Mouse (Mus musculus): ENCODE results near the gene Myh3. TPM values are rescaled to one million over a fixed set of nuclear protein-coding genes. Genes with fewer than 3 reads are reported as not detected.

Myh3 gene
- polyA plus RNA-seq, 1 experiment from 2014 or later = 0.38 TPM

- H3K9me3 ChIP-seq (ENCODE audit: control insufficient read depth, low read length) = no peaks in the 10 kb centered on the region
- no peak for ATAC-seq (replicated peaks; ENCODE audit: low FRiP score)
- H3K4me3 ChIP-seq (ENCODE audit: low read depth, low read length) = no peak overlapping the region
- no peak overlapping the region for H3K9ac ChIP-seq (ENCODE audit: low read depth, low read length)
- no peak for DNase-seq (ENCODE audit: low spot score)
- no peaks in the 10 kb centered on the region for H3K4me1 ChIP-seq (replicated peaks; ENCODE audit: control insufficient read depth, insufficient read depth, low read length)
- no peak overlapping the region for H3K27ac ChIP-seq (ENCODE audit: low read depth, low read length)
- WGBS = 81% methylated on average over 12 of the region's 12 CpGs
- H3K4me2 ChIP-seq = no peak overlapping the region
- no peaks in the 10 kb centered on the region for H3K27me3 ChIP-seq (replicated peaks; ENCODE audit: control insufficient read depth, insufficient read depth, low read length)
- no peaks in the 10 kb centered on the region for H3K36me3 ChIP-seq (ENCODE audit: control insufficient read depth, insufficient read depth, low read length)
Measured at GRCm38 (mm10) chr11:67114901-67115300, 36.8 kb downstream of the Myh3 start.

GRCm38 (mm10) chr11:67116725-67117124 lies 38.6 kb downstream of the Myh3 start:
- ATAC-seq (replicated peaks; ENCODE audit: low FRiP score) (no peak), DNase-seq (ENCODE audit: low spot score) (no peak)
- 66% methylated on average over 5 of the region's 5 CpGs for WGBS
- Histone ChIP-seq H3K9ac (ENCODE audit: low read depth, low read length) (no peak overlapping the region), H3K36me3 (ENCODE audit: control insufficient read depth, insufficient read depth, low read length) (no peaks in the 10 kb centered on the region), H3K27ac (ENCODE audit: low read depth, low read length) (no peak overlapping the region), H3K27me3 (replicated peaks; ENCODE audit: control insufficient read depth, insufficient read depth, low read length) (no peaks in the 10 kb centered on the region), H3K4me2 (no peak overlapping the region), H3K4me3 (ENCODE audit: low read depth, low read length) (no peak overlapping the region), H3K4me1 (replicated peaks; ENCODE audit: control insufficient read depth, insufficient read depth, low read length) (no peaks in the 10 kb centered on the region), H3K9me3 (ENCODE audit: control insufficient read depth, low read length) (no peaks in the 10 kb centered on the region)

- Histone ChIP-seq H3K4me1 (replicated peaks; ENCODE audit: control insufficient read depth, insufficient read depth, low read length) (no peaks in the 10 kb centered on the region), H3K27ac (ENCODE audit: low read depth, low read length) (no peak overlapping the region), H3K36me3 (ENCODE audit: control insufficient read depth, insufficient read depth, low read length) (no peaks in the 10 kb centered on the region), H3K4me2 (no peak overlapping the region), H3K9ac (ENCODE audit: low read depth, low read length) (no peak overlapping the region), H3K9me3 (ENCODE audit: control insufficient read depth, low read length) (no peaks in the 10 kb centered on the region), H3K4me3 (ENCODE audit: low read depth, low read length) (no peak overlapping the region), H3K27me3 (replicated peaks; ENCODE audit: control insufficient read depth, insufficient read depth, low read length) (no peaks in the 10 kb centered on the region)
- DNase-seq (ENCODE audit: low spot score) (no peak), ATAC-seq (replicated peaks; ENCODE audit: low FRiP score) (no peak)
- 47% methylated on average over 4 of the region's 4 CpGs for WGBS
Measured at GRCm38 (mm10) chr11:67119539-67120070, 41.5 kb downstream of the Myh3 start.

GRCm38 (mm10) chr11:67120697-67121294 lies 42.7 kb downstream of the Myh3 start:
- Histone ChIP-seq H3K4me2 (no peak overlapping the region), H3K4me3 (ENCODE audit: low read depth, low read length) (no peak overlapping the region), H3K27ac (ENCODE audit: low read depth, low read length) (no peak overlapping the region), H3K4me1 (replicated peaks; ENCODE audit: control insufficient read depth, insufficient read depth, low read length) (no peaks in the 10 kb centered on the region), H3K9me3 (ENCODE audit: control insufficient read depth, low read length) (no peaks in the 10 kb centered on the region), H3K27me3 (replicated peaks; ENCODE audit: control insufficient read depth, insufficient read depth, low read length) (no peaks in the 10 kb centered on the region), H3K9ac (ENCODE audit: low read depth, low read length) (no peak overlapping the region), H3K36me3 (ENCODE audit: control insufficient read depth, insufficient read depth, low read length) (no peaks in the 10 kb centered on the region)
- ATAC-seq (replicated peaks; ENCODE audit: low FRiP score) (no peak), DNase-seq (ENCODE audit: low spot score) (no peak)
- WGBS = 65% methylated on average over 12 of the region's 12 CpGs

GRCm38 (mm10) chr11:67124943-67125342 lies 46.8 kb downstream of the Myh3 start:
- no peak for DNase-seq (ENCODE audit: low spot score)
- no peak for ATAC-seq (replicated peaks; ENCODE audit: low FRiP score)
- Histone ChIP-seq H3K9me3 (ENCODE audit: control insufficient read depth, low read length) (no peaks in the 10 kb centered on the region), H3K4me3 (ENCODE audit: low read depth, low read length) (no peak overlapping the region), H3K27me3 (replicated peaks; ENCODE audit: control insufficient read depth, insufficient read depth, low read length) (no peaks in the 10 kb centered on the region), H3K4me1 (replicated peaks; ENCODE audit: control insufficient read depth, insufficient read depth, low read length) (no peaks in the 10 kb centered on the region), H3K9ac (ENCODE audit: low read depth, low read length) (no peak overlapping the region), H3K27ac (ENCODE audit: low read depth, low read length) (no peak overlapping the region), H3K4me2 (no peak overlapping the region), H3K36me3 (ENCODE audit: control insufficient read depth, insufficient read depth, low read length) (no peaks in the 10 kb centered on the region)
- 90% methylated on average over 7 of the region's 7 CpGs for WGBS

- no peak overlapping the region for H3K27ac ChIP-seq (ENCODE audit: low read depth, low read length)
- H3K4me2 ChIP-seq = no peak overlapping the region
- H3K9me3 ChIP-seq (ENCODE audit: control insufficient read depth, low read length) = no peaks in the 10 kb centered on the region
- no peaks in the 10 kb centered on the region for H3K4me1 ChIP-seq (replicated peaks; ENCODE audit: control insufficient read depth, insufficient read depth, low read length)
- H3K9ac ChIP-seq (ENCODE audit: low read depth, low read length) = no peak overlapping the region
- WGBS = 72% methylated on average over 17 of the region's 17 CpGs
- no peak overlapping the region for H3K4me3 ChIP-seq (ENCODE audit: low read depth, low read length)
- DNase-seq (ENCODE audit: low spot score) = no peak
- no peak for ATAC-seq (replicated peaks; ENCODE audit: low FRiP score)
- no peaks in the 10 kb centered on the region for H3K36me3 ChIP-seq (ENCODE audit: control insufficient read depth, insufficient read depth, low read length)
- H3K27me3 ChIP-seq (replicated peaks; ENCODE audit: control insufficient read depth, insufficient read depth, low read length) = no peaks in the 10 kb centered on the region
Measured at GRCm38 (mm10) chr11:67125361-67125760, 47.3 kb downstream of the Myh3 start.

GRCm38 (mm10) chr11:67133526-67133925 lies 55.4 kb downstream of the Myh3 start:
- no peaks in the 10 kb centered on the region for H3K36me3 ChIP-seq (ENCODE audit: control insufficient read depth, insufficient read depth, low read length)
- WGBS = 69% methylated on average over 2 of the region's 2 CpGs
- H3K9ac ChIP-seq (ENCODE audit: low read depth, low read length) = no peak overlapping the region
- ATAC-seq (replicated peaks; ENCODE audit: low FRiP score) (no peak), DNase-seq (ENCODE audit: low spot score) (no peak)
- no peaks in the 10 kb centered on the region for H3K9me3 ChIP-seq (ENCODE audit: control insufficient read depth, low read length)
- H3K27me3 ChIP-seq (replicated peaks; ENCODE audit: control insufficient read depth, insufficient read depth, low read length) = no peaks in the 10 kb centered on the region
- H3K4me1 ChIP-seq (replicated peaks; ENCODE audit: control insufficient read depth, insufficient read depth, low read length) = no peaks in the 10 kb centered on the region
- H3K4me2 ChIP-seq = no peak overlapping the region
- no peak overlapping the region for H3K4me3 ChIP-seq (ENCODE audit: low read depth, low read length)
- H3K27ac ChIP-seq (ENCODE audit: low read depth, low read length) = no peak overlapping the region

- Histone ChIP-seq H3K4me2 (no peak overlapping the region), H3K4me3 (ENCODE audit: low read depth, low read length) (no peak overlapping the region), H3K9ac (ENCODE audit: low read depth, low read length) (no peak overlapping the region), H3K27me3 (replicated peaks; ENCODE audit: control insufficient read depth, insufficient read depth, low read length) (no peaks in the 10 kb centered on the region), H3K4me1 (replicated peaks; ENCODE audit: control insufficient read depth, insufficient read depth, low read length) (no peaks in the 10 kb centered on the region), H3K27ac (ENCODE audit: low read depth, low read length) (no peak overlapping the region), H3K9me3 (ENCODE audit: control insufficient read depth, low read length) (no peaks in the 10 kb centered on the region), H3K36me3 (ENCODE audit: control insufficient read depth, insufficient read depth, low read length) (no peaks in the 10 kb centered on the region)
- no peak for ATAC-seq (replicated peaks; ENCODE audit: low FRiP score)
- 80% methylated on average over 6 of the region's 6 CpGs for WGBS
- no peak for DNase-seq (ENCODE audit: low spot score)
Measured at GRCm38 (mm10) chr11:67134654-67135053, 56.6 kb downstream of the Myh3 start.

- 78% methylated on average over 2 of the region's 2 CpGs for WGBS
- DNase-seq (ENCODE audit: low spot score) = no peak
- ATAC-seq (replicated peaks; ENCODE audit: low FRiP score) = no peak
Measured at GRCm38 (mm10) chr11:67135532-67135931, 57.4 kb downstream of the Myh3 start.

More at GRCm38 (mm10) chr11:67135532-67135931, 57.4 kb downstream of the Myh3 start:
- no peak overlapping the region for H3K4me2 ChIP-seq
- H3K4me3 ChIP-seq (ENCODE audit: low read depth, low read length) = no peak overlapping the region
- H3K27ac ChIP-seq (ENCODE audit: low read depth, low read length) = no peak overlapping the region
- H3K27me3 ChIP-seq (replicated peaks; ENCODE audit: control insufficient read depth, insufficient read depth, low read length) = no peaks in the 10 kb centered on the region
- H3K9me3 ChIP-seq (ENCODE audit: control insufficient read depth, low read length) = no peaks in the 10 kb centered on the region
- H3K4me1 ChIP-seq (replicated peaks; ENCODE audit: control insufficient read depth, insufficient read depth, low read length) = no peaks in the 10 kb centered on the region
- no peaks in the 10 kb centered on the region for H3K36me3 ChIP-seq (ENCODE audit: control insufficient read depth, insufficient read depth, low read length)
- no peak overlapping the region for H3K9ac ChIP-seq (ENCODE audit: low read depth, low read length)
